Mouse (Mus musculus) bone marrow, adult 2 months (tissue): Measurements from ENCODE around the gene Lrrc71. TPM values are rescaled to one million over a fixed set of nuclear protein-coding genes. Genes with fewer than 3 reads are reported as not detected.

Experiments used
- H3K27ac ChIP-seq: fragments of 200-500 bp; 2 replicates; pipeline ENCODE4 v1.5.1; 2012; ENCODE audit warnings: low read depth, mild to moderate bottlenecking, control low read depth, inconsistent platforms, low read length; ENCODE audit not compliant: control insufficient read depth, poor library complexity, insufficient read depth
- H3K4me1 ChIP-seq: fragments of 200-500 bp; 2 replicates; pipeline ENCODE4 v1.6.1; 2011; ENCODE audit warnings: low read length; ENCODE audit not compliant: control insufficient read depth, insufficient read depth
- H3K4me3 ChIP-seq: fragments of 200-500 bp; replicated peaks from 2 replicates; pipeline ENCODE3; 2011; ENCODE audit warnings: mild to moderate bottlenecking, low read depth, low read length, control low read depth; ENCODE audit not compliant: control insufficient read depth
- CTCF ChIP-seq: fragments of 200-500 bp; IDR thresholded peaks from 2 replicates; pipeline ENCODE4 v1.5.1; 2011; ENCODE audit warnings: low read length, control low read depth; ENCODE audit not compliant: control insufficient read depth, insufficient read depth
- POLR2A ChIP-seq: fragments of 200-500 bp; IDR thresholded peaks from 2 replicates; pipeline ENCODE4 v1.6.1; 2011; ENCODE audit warnings: low read depth, mild to moderate bottlenecking, control low read depth, low read length, borderline replicate concordance; ENCODE audit not compliant: control insufficient read depth
- WGBS: fragments of 180-500 bp; shearing (Covaris S2); methylation state at CpG from one replicate; pipeline ENCODE4 v1.1.7; 2018; 5-methylcytosine and 5-hydroxymethylcytosine counted together
- polyA plus RNA-seq: library from polyadenylated mRNA; stranded (reverse); fragments of >200 nt; gene quantifications from 2 replicates; pipeline ENCODE4 v1.2.4, GENCODE M21; 2011; ENCODE audit warnings: low replicate concordance; ENCODE audit not compliant: missing spikeins, insufficient read depth, insufficient read length

Gene Lrrc71
- polyA plus RNA-seq, 1 experiment: 11.7 TPM

- 57% methylated on average over 3 of the region's 3 CpGs for WGBS
Measured at GRCm38 (mm10) chr3:87742013-87742412, 6.4 kb downstream of the Lrrc71 start.

GRCm38 (mm10) chr3:87738906-87739305 lies 9.5 kb downstream of the Lrrc71 start:
- TF ChIP-seq CTCF (no peak), POLR2A (no peak)
- Histone ChIP-seq H3K27ac (no peak overlapping the region), H3K4me3 (no peak overlapping the region), H3K4me1 (peaks cover 4% of the 10 kb centered on the region)
- 61% methylated on average over 5 of the region's 5 CpGs for WGBS

More at GRCm38 (mm10) chr3:87742013-87742412, 6.4 kb downstream of the Lrrc71 start:
- peaks cover 5% of the 10 kb centered on the region for H3K4me1 ChIP-seq
- no peak overlapping the region for H3K4me3 ChIP-seq
- TF ChIP-seq POLR2A: no peak
- no peak for TF ChIP-seq CTCF
- no peak overlapping the region for H3K27ac ChIP-seq

GRCm38 (mm10) chr3:87735335-87735734 lies 13.1 kb downstream of the Lrrc71 start:
- WGBS: 89% methylated on average over 9 of the region's 9 CpGs
- no peak overlapping the region for H3K4me3 ChIP-seq
- TF ChIP-seq CTCF (no peak), POLR2A (no peak)
- no peaks in the 10 kb centered on the region for H3K4me1 ChIP-seq
- H3K27ac ChIP-seq: no peak overlapping the region

GRCm38 (mm10) chr3:87733984-87734761 lies 14.3 kb downstream of the Lrrc71 start:
- TF ChIP-seq CTCF (no peak), POLR2A (no peak)
- Histone ChIP-seq H3K4me3 (no peak overlapping the region), H3K27ac (no peak overlapping the region), H3K4me1 (no peaks in the 10 kb centered on the region)
- WGBS: 85% methylated on average over 11 of the region's 11 CpGs

- no peak for TF ChIP-seq POLR2A
- no peak for TF ChIP-seq CTCF
- Histone ChIP-seq H3K4me1 (no peaks in the 10 kb centered on the region), H3K27ac (no peak overlapping the region), H3K4me3 (no peak overlapping the region)
- 73% methylated on average over 4 of the region's 4 CpGs for WGBS
Measured at GRCm38 (mm10) chr3:87733098-87733497, 15.3 kb downstream of the Lrrc71 start.

- TF ChIP-seq POLR2A (no peak), CTCF (no peak)
- no peak overlapping the region for H3K4me3 ChIP-seq
- H3K27ac ChIP-seq: no peak overlapping the region
- WGBS: 81% methylated on average over 6 of the region's 6 CpGs
- H3K4me1 ChIP-seq: no peaks in the 10 kb centered on the region
Measured at GRCm38 (mm10) chr3:87728696-87729095, 19.7 kb downstream of the Lrrc71 start.

GRCm38 (mm10) chr3:87726191-87726590 lies 22.2 kb downstream of the Lrrc71 start:
- no peak for TF ChIP-seq CTCF
- TF ChIP-seq POLR2A: no peak
- Histone ChIP-seq H3K4me3 (no peak overlapping the region), H3K4me1 (no peaks in the 10 kb centered on the region), H3K27ac (no peak overlapping the region)
- WGBS: 85% methylated on average over 7 of the region's 7 CpGs

- 88% methylated on average over 16 of the region's 16 CpGs for WGBS
- no peak for TF ChIP-seq CTCF
- no peak for TF ChIP-seq POLR2A
- H3K4me3 ChIP-seq: no peak overlapping the region
- H3K27ac ChIP-seq: no peak overlapping the region
- no peaks in the 10 kb centered on the region for H3K4me1 ChIP-seq
Measured at GRCm38 (mm10) chr3:87725396-87726160, 22.8 kb downstream of the Lrrc71 start.

GRCm38 (mm10) chr3:87724556-87724955 lies 23.9 kb downstream of the Lrrc71 start:
- WGBS: 82% methylated on average over 6 of the region's 6 CpGs
- Histone ChIP-seq H3K4me3 (no peak overlapping the region), H3K4me1 (no peaks in the 10 kb centered on the region), H3K27ac (no peak overlapping the region)
- TF ChIP-seq POLR2A: no peak
- TF ChIP-seq CTCF: no peak
